Mouse (Mus musculus) cerebellum, adult 2 months (tissue): ENCODE results near the gene Psmb5.

ENCODE experiments used
- CTCF ChIP-seq: fragments of 200-500 bp; IDR thresholded peaks from 2 replicates; pipeline ENCODE4 v1.5.1; 2011; ENCODE audit warnings: low read depth, mild to moderate bottlenecking, control low read depth, low read length, moderate library complexity, borderline replicate concordance; ENCODE audit not compliant: insufficient read depth
- POLR2A ChIP-seq: fragments of 200-500 bp; IDR thresholded peaks from 2 replicates; pipeline ENCODE4 v1.6.1; 2011; ENCODE audit warnings: low read length, control low read depth, borderline replicate concordance; ENCODE audit not compliant: insufficient read depth

DNA sequence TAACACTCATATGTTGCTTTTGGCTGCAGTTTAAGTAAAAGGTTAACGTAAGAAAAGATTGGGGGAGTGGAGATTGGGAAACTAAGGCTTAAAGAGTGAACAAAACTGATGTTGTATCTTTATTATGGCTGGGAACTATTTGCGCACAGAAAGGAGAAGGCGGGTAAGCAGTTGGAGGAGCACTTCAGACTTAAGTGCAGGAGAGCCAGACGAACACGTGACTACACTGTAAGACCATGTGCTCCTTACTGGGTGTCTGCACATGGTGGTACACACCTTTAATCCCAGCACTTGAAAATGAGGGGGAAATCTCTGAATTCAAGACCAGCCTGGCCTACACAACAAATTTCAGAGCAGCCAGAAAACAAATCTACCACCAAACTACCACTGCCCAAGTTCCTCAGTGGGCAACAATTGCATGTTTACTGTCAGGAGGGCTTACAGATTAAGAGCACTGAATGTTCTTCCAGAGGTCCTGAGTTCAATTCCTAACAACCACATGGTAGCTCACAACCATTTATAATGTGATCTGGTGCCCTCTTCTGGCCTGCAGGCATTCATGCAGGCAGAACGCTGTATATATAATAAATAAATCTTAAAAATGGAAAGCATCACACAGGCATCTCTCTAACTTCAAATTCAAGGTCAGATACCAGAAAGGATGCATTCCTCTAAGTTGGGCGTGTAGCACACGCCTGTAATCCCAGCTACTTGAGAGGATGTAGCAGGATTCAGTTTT is 29.2 kb upstream of the Psmb5 start:
- TF ChIP-seq CTCF: no peak
- no peak for TF ChIP-seq POLR2A
